Mouse (Mus musculus): ENCODE data around the gene 1810024B03Rik.

DNA sequence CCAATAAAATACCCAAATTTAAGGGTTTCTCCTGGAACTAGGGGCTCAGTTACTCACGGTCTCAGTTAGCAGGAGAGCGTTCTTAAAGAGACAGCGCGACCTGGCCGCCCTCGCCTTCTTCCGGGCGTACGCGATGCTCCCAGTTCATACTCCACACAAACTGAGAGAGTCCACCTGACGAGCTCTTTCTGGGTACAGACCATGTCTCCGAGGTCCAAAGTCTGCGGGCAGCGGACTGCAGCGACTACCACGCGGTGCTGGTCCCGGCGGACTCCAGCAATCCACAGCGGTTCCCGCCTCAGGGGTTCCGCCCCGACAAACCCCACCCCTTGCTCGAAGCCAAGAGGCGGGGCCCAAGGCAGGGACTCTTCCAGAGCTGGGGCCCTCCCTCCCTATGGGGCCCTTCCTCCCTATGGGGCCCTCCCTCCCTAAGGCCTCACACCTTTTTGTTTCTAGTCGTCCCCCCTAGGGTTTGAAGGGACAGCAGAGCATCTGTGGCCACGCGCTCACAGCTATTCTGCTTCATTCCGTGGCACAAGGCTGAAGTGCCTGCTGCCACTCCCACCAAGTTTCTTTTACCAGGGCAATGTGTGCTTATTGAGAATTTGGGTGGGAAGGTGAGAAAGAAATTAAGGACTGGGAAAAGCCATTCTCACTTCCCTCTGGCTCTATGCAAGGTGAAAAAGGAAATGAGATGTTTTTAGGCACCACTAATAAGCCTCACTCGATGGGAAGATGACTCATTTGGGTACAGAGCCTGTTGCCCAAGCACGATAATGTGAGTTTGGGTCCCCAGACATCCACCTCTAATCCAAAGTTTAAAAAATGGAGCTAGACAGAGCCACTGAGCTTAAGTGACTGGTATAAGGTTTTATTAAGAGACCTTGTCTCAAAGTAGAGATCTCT is 64.7 kb downstream of the 1810024B03Rik start, which contains the start of gene Itpripl1:
- peak; percentile 74; the same call in 1 of the 2 replicates for TF ChIP-seq POLR2A (IDR thresholded peaks at IDR 0.05; ENCODE audit: borderline replicate concordance, control insufficient read depth, low read depth, low read length)
- no peak for TF ChIP-seq CTCF (IDR thresholded peaks at IDR 0.05; ENCODE audit: control insufficient read depth, insufficient read depth, low read length)

Data from bone marrow, adult 2 months (tissue).